Mouse (Mus musculus) WW6 (cell line): ENCODE results near the gene Col4a1.

Experiments used
- DNase-seq: peaks from one replicate; pipeline ENCODE4 v3.0.0-alpha.2; 2013; ENCODE audit warnings: low read depth, low spot score

The Col4a1 gene

DNA sequence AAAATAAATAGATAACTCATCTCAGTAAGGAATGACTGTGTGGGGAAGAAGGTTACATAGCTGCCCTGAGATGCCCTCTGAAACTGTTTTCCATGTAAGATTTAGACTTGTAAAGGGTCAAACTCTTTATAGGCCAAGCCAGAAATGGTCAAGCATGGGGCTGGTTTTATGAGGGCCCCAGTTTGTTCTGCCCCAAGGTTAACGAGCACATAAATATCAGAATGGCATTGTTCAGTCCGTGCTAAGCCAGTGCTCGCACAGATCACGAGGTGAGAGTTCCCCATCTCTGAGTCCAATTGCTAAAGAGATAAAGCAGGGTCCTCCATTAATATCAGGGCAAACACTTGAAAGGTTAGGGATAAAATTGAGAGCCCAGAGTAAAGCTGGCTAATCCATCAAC is 79.6 kb downstream of the Col4a1 start:
- no peak for DNase-seq

DNA sequence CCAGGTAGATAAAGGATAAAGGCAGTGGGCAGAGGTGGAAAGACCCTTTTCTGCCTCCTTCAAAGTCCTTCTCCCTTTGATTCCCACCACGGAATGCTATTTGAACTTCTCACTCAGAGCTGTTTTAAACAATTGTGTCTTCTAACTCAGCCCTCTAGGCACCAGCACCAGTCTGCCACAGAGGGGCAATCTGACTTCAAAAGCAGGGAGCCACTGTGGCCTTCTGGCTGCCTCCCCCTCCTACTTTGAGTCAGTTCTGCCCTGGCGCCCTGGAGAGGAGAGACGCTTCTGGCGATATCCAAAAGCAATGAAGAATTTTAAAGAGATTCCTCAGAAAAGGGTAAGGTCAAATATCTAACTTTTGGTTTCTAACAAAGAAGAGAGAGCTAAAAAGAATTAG is 82.3 kb downstream of the Col4a1 start:
- DNase-seq, result no peak

DNA sequence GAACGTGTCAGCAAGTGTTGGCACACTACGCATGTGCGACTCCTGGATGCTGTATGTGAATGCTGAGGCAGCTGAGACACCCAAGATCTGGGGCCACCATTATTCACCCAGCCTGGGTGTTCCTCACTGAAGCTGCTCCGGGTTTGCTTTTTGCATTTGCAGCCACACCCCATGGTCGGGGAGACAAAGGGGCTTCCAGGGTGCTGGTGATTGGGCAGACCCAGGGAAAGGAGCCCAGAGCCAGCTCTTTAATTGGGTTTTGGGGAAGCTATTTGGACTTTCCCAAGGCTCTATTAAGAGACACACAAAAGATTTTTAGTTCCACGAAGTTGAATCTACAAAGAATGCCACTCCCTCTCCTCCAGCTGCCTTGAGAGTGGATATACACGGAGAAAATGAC is 85.2 kb downstream of the Col4a1 start:
- DNase-seq, result peak; percentile 13

DNA sequence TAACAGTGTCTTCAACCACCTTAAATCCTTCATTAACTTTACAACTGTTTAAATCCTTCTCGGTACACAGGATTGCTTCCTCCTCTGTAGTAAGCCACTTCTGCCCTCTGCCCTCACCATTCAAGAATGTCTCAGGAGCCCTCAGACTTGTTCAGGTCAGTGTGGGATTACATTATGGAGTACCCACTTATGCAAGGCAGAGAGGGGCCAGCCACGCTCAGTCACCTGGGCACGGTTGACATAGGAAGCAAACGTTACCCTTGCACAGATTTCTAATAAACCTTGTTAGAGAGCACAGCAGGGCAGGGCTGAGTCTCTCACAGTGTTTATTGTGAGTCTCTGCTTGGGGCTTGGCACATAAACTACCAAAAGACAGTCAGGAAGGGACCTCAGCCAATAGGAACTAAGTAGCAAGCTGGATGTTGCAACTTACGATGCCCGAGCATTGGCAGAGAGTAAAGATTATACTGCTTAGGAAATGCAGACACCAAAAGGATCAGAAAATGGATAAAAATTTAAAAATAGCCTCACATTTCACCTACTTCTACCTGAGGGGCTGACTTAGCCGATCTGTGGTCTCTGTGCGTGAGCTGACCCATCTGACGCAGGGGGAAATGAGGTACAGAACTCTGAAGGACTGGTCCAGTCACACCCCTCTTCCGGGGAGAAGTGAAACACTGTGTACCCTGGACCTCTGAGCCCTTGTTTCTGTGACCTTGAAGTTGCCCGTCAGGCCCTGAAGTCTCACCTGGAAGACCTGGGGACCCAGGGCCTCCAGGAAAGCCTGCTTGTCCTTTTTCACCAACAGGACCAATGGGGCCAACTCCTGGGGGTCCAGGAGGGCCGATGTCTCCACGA is 86.8 kb downstream of the Col4a1 start:
- DNase-seq, result no peak

DNA sequence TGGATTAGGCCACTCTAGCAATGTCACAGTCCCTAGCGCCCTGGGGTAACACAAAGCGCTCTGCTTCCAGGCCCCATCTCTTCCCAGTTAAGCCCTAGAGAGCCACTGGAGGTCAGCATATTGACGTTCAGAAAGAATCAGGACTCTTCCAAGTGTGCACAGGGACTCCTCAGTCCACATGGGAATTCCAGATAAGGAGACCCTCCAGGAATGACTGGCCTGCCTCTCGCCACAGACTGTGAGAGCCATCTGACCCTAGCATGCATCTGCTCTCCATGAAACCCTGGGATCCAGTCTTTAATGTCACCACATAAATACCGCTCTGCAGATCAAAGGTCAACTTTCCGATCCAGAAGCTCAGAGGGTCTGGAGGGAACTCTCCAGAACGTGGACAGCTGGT is 88.4 kb downstream of the Col4a1 start:
- DNase-seq, result no peak

DNA sequence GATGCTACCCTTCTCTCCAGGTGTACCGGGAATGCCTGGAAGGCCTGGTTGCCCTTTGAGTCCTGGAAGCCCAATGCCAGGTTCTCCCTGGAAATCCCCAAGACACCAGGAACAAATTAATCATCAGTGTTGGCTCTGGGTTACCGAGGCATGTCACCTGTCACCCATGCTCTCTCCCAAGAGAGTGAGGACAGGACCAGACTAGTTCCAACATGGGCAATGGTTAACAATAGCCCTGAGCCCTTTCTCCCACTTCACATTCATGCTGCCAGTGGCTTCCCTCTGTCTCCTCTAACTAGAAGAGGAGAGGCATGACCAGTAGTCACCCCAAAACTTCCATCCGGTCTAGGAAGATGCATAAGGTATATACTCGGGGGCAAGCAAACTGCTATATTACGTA is 91.3 kb downstream of the Col4a1 start:
- no peak for DNase-seq

DNA sequence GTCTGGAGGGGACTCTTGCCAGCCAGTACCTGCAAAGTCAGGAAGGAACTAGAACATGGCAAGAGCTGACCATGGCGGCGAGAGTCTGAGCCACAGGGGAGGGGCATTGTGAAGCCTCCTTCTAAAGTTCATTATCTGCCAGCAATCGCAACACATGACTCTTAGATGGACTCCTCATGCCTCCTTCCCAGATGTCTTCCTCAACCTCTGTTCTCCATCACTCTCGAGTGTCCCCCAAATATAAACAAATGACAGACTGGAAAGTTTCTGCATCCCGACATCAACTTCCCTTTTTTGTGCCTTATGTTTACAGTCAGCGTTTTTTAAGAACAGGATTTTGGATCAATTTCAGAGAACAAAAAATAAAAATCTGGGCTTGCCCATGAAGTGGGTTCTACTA is 93.3 kb downstream of the Col4a1 start:
- no peak for DNase-seq

DNA sequence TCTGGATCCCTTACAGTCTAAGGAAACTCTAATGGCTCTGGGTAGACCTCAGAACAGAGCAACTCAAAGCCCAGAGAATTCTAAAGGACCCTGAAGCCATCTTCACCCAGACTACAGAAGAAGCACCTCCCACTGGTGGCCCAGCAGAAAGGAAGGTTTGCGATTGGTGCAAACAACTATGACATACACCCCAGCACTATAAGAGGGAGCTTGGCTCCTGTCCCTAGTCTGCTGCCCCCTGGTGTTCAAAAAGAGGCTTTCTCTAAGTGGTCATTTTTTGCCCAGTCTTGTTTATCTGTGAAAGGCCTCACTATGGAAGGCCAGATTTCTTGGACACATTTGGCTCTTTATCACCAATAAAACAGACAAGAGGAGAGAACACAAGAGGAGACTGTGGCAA is 97.4 kb downstream of the Col4a1 start:
- DNase-seq, result peak; percentile 56

DNA sequence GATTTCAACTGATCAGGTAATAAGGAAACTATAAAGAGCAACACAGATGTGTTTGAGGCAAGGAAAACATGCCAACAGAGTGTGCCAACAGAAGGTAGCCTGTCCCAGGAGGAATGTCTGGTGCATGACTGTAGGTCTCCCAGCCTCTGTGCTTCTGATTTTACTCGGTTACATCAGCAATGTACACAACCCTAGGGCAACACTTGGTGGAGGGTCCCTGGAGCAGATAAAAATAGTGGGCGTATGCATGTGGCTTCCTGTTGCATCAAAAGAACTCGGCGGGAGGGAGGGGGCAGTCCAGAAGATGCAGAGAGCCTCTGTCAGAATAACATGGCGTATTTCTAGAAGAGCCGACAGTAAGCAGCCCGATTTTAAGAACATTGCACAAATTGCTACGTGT is 106.1 kb downstream of the Col4a1 start:
- no peak for DNase-seq

DNA sequence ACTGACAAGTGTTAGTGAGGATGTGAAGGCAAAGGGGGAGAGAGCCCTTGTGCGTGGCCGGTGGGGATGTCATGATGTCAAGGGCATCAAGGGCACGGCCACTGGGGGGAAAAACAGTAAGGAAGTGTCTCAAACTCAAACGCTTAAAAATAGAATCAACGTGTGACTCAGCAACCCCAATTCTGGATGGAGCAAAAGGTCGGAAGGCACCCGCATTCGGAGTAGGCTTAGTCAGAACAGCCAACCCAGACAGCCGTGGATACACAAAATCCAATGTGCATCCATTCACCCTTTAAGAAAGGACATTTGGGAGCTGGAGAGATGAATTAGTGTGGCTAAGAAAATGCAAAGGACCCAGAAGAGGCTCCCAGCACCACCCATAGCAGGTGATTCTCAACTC is 107.1 kb downstream of the Col4a1 start:
- no peak for DNase-seq

DNA sequence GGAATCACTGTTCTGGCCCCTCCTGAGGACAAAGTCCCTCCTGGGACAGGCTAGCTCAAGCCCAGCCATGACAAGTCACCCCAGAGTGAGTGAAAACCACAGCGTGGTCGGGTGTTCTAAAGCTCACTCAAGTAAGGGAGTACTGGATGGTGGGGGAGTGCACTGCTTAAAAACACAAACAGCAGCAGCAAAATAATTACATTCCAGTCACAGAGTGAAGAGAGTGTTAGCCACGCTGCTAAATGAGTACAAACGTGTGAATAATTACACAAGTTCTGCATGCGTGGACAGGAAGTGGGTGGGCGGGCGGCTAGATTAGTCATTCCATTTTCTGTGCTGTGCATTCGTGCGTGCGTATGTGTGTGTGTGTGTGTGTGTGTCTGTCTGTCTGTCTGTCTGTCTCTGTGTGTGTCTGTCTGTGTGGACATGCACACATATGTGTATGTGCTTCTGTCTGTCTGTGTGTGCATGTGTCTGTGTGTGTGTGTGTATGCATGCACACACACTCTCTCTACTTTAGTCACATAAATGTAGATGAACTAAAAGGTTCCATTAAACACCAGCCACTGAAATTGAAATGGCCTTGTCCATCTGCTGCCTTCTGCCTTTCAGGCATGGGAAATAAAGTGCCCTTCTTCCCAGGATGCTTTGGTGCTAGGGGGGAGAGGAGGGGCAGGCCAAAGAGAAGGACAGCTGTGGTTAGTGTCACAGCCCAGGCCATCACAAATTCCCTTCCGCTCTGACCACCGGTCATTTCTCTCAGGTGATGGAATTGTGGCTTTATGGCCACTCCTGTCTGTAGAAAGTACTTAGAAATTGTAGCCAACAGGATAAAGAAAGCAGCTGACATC is 109.1 kb downstream of the Col4a1 start:
- no peak for DNase-seq

DNA sequence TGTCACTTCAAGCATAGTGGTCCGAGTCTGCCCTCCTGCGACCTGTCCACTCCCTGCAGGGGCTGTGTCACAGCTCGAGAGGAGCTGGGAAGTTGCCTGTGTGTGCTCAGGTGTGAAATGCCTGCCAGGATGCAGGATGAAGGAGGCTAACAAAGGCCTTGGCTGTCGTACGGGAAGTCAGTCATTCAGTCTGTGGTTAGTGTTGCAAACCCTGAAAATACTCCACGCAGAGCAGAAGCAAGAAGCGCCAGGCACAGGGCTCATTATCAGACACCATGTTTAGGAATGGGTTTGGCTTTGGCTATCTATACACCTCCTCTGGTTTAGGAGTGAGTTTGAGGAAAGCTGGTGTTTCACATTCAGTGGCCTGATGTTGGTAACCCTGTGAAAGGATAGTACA is 114.0 kb downstream of the Col4a1 start:
- DNase-seq, result no peak

DNA sequence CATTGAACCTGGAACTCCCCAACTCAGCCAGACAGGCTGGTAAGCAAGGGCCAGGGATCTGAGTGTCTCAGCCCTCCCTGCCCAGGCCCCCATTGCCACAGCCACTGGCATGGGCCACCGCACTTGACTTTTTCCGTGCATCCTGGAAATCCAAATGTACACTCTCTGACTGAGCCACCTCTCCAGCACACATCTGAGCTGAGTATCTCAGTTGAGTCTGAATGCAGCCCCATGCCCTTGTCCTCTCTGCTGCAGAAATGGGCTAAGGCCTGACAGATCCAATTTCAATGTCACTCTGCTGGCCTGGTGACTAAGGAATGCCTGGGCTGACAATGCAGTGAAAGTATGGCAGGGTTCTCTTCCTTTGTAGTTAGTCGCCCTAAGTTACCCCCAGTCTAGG is 114.6 kb downstream of the Col4a1 start:
- DNase-seq, result no peak

DNA sequence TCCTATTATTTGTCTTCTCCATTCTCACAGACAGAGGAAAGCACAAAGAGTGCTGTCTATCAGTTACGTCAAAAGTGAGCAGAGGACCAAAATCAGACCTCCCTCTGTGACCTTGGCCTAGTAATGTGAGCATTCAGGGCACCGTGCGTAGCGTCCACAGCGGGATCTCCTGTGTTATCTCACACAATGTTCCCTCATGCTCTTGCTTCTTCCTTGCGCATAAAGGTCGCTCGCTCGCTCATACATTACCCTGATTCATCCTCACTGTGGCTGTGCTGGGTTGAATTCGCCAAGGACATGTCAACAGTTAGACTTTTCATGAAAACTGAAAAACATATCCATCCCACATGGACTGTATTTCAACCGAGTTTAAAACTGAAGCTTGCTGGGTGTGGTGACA is 115.4 kb downstream of the Col4a1 start:
- no peak for DNase-seq

DNA sequence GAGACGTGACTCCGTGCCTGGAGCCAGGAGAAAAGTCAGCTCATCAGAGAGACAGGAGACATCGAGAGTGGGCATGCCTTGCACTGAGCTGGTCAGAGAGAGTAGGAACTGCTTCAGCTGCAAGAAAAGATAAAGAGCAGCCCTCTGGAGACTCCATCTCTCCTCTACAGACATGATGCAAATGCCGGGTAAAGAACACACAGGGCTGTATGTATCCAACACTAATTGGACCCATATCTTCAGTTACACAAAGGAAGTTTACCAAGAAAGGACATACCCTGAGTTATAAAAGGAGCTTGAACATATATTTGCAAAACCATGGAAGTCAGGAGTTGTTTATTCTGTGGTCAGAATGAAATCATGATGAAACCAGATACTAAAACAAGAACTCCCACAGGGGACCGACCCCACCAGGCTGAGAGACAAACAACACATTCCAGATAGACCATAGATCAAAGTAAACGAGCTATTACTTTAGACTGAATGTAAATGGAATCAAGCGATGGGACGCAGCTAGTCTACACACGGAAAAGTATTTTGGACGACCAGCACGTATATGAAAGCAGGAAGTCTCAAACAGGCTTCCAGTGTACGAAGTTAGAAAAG is 119.8 kb downstream of the Col4a1 start:
- no peak for DNase-seq

DNA sequence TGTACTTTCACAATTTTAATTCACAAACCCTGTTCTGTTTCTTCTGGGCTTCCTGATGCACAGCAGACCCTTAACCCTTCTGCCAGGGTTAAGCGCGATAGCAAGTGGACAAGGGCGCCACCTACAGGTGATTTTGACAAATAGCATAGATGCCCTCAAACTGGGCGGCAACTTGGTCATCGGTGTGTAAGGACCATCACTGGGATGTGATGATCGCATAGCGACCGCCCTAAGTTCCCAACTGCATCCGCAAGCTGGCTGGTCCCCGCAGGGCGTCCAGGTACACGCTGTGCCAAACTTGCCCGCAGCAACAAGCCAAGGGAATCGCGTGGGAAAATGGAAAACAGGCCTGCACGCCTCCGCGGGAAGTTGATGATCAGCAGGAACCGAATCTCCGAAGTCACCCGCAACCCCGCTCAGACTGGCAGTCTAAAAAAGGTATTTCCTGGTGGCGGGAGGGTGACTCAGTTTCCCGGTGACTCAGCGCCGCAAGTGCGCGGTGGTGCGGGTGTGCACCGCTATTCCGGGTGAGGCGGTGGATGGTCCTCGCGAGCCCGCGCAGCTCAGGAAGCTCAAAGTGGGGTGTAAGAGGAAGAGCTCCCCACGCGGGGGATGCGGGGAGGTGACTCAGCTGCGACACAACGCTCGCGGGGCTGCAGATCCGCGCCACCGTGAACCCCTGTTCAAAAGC is 124.9 kb downstream of the Col4a1 start:
- peak; percentile 71 for DNase-seq

DNA sequence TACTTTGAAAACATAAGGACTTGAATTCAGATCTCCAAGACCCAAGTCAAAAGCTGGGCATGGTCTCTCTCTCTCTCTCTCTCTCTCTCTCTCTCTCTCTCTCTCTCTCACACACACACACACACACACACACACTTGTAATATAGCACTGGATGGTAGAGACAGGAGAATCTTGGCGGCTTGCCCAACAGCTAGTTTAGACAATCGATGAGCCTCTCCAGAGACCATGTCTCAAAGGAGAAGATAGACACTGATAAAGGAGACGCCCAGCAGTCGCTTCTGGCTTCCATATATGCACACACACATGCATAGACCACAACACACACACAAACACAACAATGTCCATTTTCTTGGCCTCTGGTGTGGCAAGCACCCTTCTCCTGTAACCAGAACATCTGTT is 126.2 kb downstream of the Col4a1 start:
- no peak for DNase-seq

DNA sequence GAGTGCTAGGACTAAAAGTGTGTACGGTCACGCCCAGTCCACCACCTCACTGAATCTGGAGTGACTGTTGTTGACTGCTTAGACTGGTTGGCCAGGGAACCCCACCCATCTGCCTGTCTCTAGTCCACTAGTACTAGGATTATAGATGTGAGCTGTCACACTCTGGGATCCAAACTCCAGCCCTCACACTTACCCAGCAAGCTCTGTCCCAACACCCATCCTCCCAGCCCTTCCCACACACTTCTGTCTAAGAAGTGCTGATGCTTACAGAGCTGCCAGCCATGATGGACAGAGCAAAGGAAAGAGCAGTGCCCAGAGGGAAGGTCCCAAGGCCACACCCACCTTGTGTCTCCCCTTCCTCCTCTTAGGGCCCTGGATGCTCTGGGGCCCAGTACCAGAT is 127.0 kb downstream of the Col4a1 start:
- no peak for DNase-seq

DNA sequence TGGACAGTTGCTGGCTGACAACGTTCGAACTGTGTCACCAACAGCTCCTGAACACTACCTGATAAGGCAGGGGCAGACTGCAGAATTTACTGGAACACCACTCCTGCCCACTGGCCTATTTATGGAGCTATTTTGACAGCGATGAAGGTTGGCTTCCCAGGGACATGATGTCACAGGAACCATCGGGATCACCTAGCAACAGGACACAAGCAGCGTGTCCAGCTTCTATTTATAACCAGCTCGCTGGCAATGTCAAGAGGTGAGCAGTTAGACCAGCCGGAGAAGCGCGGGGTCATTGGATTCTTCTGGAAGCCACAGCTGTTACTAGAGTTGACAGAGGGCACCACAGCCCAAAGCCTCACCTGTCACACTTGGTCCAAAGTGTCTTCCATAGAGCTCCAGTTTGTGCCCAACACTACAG is 129.0 kb downstream of the Col4a1 start:
- no peak for DNase-seq

DNA sequence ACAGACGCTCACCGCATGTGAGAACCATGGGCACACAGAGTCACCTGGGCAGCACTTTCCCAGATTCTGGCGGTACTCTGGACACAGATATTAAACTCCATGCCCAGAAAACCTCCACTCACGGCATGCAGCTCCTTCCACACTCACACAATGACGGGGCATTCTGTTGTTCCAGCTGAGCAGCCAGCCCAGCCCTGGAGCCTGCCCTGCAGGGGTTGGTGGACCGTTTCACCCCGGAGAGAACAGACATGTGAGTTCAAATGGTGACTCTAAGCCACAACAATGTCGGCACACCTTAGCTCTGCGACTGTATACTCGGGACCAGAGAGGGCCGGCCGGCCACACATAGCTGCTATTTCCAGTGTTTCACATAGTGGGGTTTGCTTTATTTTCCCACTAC is 130.0 kb downstream of the Col4a1 start:
- DNase-seq, result no peak

DNA sequence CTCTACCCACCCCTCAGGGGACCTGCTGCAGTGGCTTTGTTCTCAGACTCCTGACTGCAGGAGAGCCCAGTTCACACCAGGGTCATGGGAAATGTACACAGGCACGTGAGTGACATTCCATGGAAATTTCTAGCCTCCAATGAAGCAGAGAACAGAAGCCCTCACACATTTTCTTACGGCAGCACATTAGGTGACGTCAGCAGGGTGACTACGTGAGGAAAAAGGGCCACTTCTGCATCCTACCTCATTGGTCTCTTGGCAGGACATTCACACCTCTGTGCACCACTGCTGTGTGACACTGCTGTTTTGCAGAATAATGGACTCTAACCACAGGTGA is 130.5 kb downstream of the Col4a1 start:
- DNase-seq, result no peak
